Mouse (Mus musculus): ENCODE measurements around the gene Gast.
"Not testable (repeated sequence)": the region's sequence is repeated elsewhere in the genome, so short reads cannot be mapped to it uniquely, and the experiment has no call there.

The Gast gene

GRCm38 (mm10) chr11:100333944-100334457, at the start of gene Gast:
Gene Gast, plus strand, starts transcription at chr11:100334407.
- DNase-seq (ENCODE audit: low spot score in 2 of 2) = no peak

GRCm38 (mm10) chr11:100284988-100285387, 49.2 kb upstream of the Gast start:
- no peak for DNase-seq (ENCODE audit: low spot score in 2 of 2)

- DNase-seq (ENCODE audit: low spot score in 2 of 2) = no peak
Measured at GRCm38 (mm10) chr11:100287024-100287423, 47.2 kb upstream of the Gast start.

GRCm38 (mm10) chr11:100288942-100289341, 45.3 kb upstream of the Gast start:
- no peak for DNase-seq (ENCODE audit: low spot score in 2 of 2)

- DNase-seq (ENCODE audit: low spot score in 2 of 2) = no peak
Measured at GRCm38 (mm10) chr11:100290235-100290634, 44.0 kb upstream of the Gast start.

GRCm38 (mm10) chr11:100292884-100293283, 41.3 kb upstream of the Gast start:
- no peak for DNase-seq (ENCODE audit: low spot score in 2 of 2)

- peak; percentile 45 to 76 for DNase-seq (ENCODE audit: low spot score in 2 of 2)
Measured at GRCm38 (mm10) chr11:100295308-100295707, 38.9 kb upstream of the Gast start.

- no peak for DNase-seq (ENCODE audit: low spot score in 2 of 2)
Measured at GRCm38 (mm10) chr11:100297801-100298200, 36.4 kb upstream of the Gast start.

GRCm38 (mm10) chr11:100298274-100299036, 35.8 kb upstream of the Gast start:
- DNase-seq (ENCODE audit: low spot score in 2 of 2) = peak; percentile 51 to 76

GRCm38 (mm10) chr11:100300293-100300692, 33.9 kb upstream of the Gast start:
- peak in 1 of 2 experiments; percentile 41 for DNase-seq (ENCODE audit: low spot score in 2 of 2)

- DNase-seq (ENCODE audit: low spot score in 2 of 2) = no peak
Measured at GRCm38 (mm10) chr11:100301292-100301691, 32.9 kb upstream of the Gast start.

GRCm38 (mm10) chr11:100307900-100308299, 26.3 kb upstream of the Gast start:
- no peak for DNase-seq (ENCODE audit: low spot score in 2 of 2)

- not testable (repeated sequence) for DNase-seq (ENCODE audit: low spot score in 2 of 2)
Measured at GRCm38 (mm10) chr11:100308672-100309071, 25.5 kb upstream of the Gast start.

GRCm38 (mm10) chr11:100311656-100312055, 22.6 kb upstream of the Gast start:
- DNase-seq (ENCODE audit: low spot score in 2 of 2) = no peak

GRCm38 (mm10) chr11:100312096-100312679, 22.0 kb upstream of the Gast start:
- DNase-seq (ENCODE audit: low spot score in 2 of 2) = peak in 1 of 2 experiments; percentile 28

GRCm38 (mm10) chr11:100313424-100313823, 20.8 kb upstream of the Gast start:
- no peak for DNase-seq (ENCODE audit: low spot score in 2 of 2)

GRCm38 (mm10) chr11:100315439-100315838, 18.8 kb upstream of the Gast start:
- no peak for DNase-seq (ENCODE audit: low spot score in 2 of 2)

GRCm38 (mm10) chr11:100317826-100318380, 16.3 kb upstream of the Gast start:
- no peak for DNase-seq (ENCODE audit: low spot score in 2 of 2)

- DNase-seq (ENCODE audit: low spot score in 2 of 2) = no peak
Measured at GRCm38 (mm10) chr11:100318529-100319451, 15.4 kb upstream of the Gast start.

- DNase-seq (ENCODE audit: low spot score in 2 of 2) = peak; percentile 100
Measured at GRCm38 (mm10) chr11:100319492-100320171, 14.6 kb upstream of the Gast start, which contains the start of gene Eif1. Gene Eif1, plus strand, starts transcription at chr11:100319885.

- peak; percentile 93 to 95 for DNase-seq (ENCODE audit: low spot score in 2 of 2)
Measured at GRCm38 (mm10) chr11:100320172-100320630, 14.0 kb upstream of the Gast start.
